Mouse (Mus musculus) cortical plate, adult 2 months (tissue): ENCODE data around the gene Dtnbp1.
A peak's percentile ranks its signal among the peaks of the same experiment; 100 is the strongest.

ENCODE experiments used
- CTCF ChIP-seq: fragments of 200-500 bp; IDR thresholded peaks from 2 replicates; pipeline ENCODE4 v1.5.1; 2011; ENCODE audit warnings: mild to moderate bottlenecking, control low read depth, low read length; ENCODE audit not compliant: insufficient read depth; ENCODE audit errors: extremely low read depth
- POLR2A ChIP-seq: fragments of 200-500 bp; IDR thresholded peaks from 2 replicates; pipeline ENCODE4 v1.6.1; 2011; ENCODE audit warnings: mild to moderate bottlenecking, low read length, control low read depth; ENCODE audit not compliant: insufficient read depth; ENCODE audit errors: extremely low read depth

GRCm38 (mm10) chr13:45006483-45006882, 4.5 kb upstream of the Dtnbp1 start:
- TF ChIP-seq CTCF, result 0 out of 2 replicates have a peak, but pooled peaks have one; percentile 18
- no peak for TF ChIP-seq POLR2A
